Mouse (Mus musculus) layer of hippocampus, adult 11-12 months (tissue): ENCODE results near the gene Wdr59.
"Not testable (repeated sequence)": the region's sequence is repeated elsewhere in the genome, so short reads cannot be mapped to it uniquely, and the experiment has no call there.

Experiments
- DNase-seq: peaks from one replicate; pipeline ENCODE4 v3.0.0; 2022; ENCODE audit warnings: low spot score

Wdr59 gene

DNA sequence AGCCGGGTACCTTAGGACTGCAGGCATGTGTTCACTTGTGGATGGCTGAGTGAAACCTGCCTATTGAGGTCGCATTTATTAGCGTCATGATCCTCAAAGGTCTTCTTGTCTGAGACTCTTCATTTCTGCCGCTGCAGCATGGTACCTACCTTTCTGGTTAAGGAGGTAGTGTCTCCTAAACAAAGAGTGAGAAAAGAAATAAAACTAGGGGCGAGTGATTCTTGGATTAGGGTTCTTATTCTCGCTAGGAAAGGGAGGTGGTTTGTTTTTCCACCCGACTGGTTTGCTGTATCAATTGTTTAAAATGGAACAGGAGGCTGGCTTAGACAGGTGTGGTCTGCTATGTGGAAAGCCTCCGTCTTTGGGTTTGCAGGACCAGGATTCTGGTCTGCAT lies 15.9 kb upstream of the Wdr59 start:
- no peak for DNase-seq

DNA sequence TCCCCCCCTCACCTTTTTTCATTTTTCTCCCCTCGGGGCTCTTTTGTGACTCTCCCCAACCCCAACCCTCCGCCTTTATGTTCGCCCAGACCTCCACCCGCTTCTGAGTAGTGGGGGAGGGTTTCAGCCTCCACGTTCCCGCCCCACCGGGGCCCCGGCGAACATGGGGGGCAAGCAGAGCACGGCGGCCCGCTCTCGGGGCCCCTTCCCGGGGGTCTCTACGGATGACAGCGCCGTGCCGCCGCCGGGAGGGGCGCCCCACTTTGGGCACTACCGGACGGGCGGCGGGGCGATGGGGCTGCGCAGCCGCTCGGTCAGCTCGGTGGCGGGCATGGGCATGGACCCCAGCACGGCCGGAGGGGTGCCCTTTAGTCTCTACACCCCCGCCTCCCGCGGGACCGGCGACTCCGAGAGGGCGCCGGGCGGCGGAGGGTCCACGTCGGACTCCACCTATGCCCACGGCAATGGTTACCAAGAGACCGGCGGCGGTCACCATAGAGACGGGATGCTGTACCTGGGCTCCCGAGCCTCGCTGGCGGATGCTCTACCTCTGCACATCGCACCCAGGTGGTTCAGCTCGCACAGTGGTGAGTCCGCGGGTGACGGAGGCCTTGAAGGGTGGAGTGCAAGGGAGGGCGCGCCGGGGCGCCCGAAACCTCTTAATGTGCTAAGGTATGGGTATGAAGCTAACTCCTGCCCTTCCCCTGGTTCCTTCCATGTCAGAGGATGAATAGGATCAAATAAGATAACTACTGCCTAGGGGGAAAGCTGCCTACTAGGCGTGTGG lies 15.3 kb upstream of the Wdr59 start:
- DNase-seq: peak; percentile 50

DNA sequence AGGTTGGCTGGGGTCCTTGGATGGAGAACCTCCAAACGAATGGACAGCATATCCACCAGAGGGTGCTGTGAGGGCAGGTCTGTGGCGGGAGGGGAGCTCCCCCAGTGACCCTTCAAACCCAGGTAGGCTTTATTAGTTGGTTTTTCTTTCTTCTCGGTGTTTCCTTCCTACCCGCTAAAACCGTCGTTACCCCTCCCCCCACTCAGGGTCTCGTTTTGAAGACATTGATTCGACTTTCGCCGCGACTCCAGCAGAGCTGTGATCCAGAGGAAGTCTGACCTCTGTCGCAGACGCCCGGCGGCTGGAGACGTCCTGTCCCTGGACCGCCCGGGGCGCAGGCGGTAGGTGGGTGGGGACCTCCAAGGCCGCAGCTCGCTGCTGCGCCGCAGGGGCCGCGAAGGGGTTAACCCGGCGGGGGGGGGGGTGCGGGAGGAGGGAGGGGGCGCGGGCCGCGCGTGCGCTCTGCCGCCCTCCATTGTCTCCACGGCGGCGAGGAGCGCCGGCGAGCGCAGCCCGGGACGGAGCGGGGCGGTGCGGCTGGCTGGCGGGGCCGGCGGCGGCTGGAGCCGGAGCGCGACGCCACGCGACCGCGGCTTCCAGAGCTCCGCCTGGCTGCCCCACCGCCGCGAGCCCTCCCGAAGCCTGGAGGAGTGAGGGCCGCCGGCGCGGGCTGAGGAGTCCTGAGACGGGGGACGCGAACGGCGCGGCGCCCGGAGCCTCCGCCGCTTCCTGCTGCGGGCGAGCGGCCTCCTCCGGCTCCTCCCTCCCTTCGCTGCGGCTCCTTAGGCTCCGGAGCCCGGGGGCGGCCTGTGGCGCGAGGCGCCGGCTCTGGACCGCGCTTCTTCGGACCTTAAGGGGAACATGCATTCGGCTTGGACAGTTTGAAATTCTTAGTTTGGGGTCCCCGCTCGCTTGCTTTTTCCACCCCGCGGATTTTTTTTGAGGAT lies 14.4 kb upstream of the Wdr59 start, which contains the start of gene Znrf1:
Znrf1 (plus strand) TSS at position 67 of the 947 bp plus-strand sequence.
- peak; percentile 61 for DNase-seq

DNA sequence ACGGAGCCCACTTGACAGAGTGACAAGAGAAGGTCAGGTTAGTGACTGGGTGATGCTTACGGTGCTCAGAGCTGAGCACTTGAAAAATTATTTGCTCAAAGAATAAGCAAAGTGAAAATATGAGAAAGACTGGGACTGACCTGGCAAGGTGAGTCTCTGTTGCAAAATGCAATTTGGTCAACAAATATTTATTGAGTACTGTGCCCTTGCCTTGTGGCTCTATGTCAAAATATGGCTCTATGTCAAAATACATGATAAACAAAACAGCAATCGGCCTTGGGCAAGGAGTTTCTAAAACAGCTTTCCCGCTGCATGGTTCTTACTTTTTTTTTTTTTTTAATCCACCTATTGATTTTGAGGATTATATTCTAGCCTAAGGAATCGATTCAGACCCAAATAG lies 13.6 kb upstream of the Wdr59 start:
- no peak for DNase-seq

- no peak for DNase-seq
Measured at GRCm38 (mm10) chr8:111533503-111533902, 11.6 kb upstream of the Wdr59 start.

DNA sequence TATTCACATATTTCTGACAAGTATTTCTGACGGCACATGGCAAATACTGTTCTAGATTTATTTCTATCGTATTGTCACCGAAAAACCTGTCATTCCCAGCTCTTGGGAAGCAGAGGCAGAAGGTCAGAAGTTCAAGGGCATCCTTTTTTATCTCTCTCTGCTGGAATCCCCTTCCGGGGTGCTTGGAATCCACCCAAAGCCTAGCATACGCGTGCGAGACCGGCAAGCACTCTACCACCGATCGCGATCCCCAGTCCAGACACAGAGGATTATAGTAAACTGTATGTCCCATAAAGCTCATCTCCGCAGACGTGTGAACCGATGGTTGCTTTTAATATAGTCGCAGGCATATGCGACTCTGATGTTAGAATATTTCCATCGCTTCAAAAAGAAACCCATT lies 9.7 kb upstream of the Wdr59 start:
- DNase-seq: no peak

DNA sequence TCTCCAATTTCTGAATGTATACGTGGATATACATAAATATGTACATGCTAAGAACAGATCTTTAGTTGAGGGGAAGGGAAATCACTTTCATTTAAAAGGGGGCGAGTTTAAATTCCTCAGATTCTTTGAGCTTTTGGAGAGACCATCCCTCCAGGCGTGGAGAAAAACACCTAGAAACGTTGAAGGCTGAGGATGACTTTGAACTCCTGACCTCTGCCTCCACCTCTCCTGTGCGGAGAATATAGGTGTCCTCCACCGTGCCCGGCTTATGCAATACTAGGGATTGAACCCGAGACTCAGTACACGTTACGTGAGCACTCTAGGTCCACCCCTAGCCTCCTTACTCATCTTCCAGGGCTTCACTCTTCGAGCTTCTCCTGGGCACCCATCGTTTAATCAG lies 9.3 kb upstream of the Wdr59 start:
- no peak for DNase-seq

DNA sequence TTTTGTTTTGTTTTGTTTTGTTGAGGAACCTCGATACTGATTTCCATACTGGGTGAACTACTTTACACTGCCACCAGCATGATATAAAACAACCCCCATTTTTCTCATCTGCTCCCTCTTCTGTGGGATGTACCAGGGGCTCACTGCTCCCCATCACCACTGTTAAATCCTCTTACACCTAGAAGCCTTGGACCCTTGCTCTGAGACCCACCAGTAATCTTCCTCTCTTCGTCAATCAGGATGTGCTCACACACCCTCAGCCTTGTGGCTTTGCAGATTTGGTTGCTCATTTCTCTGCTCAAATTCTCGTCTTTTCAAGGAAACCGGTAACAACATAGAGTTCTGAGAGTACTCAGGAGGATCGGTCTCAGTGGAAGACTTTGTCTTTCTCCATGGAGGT lies 6.2 kb upstream of the Wdr59 start:
- DNase-seq: no peak

DNA sequence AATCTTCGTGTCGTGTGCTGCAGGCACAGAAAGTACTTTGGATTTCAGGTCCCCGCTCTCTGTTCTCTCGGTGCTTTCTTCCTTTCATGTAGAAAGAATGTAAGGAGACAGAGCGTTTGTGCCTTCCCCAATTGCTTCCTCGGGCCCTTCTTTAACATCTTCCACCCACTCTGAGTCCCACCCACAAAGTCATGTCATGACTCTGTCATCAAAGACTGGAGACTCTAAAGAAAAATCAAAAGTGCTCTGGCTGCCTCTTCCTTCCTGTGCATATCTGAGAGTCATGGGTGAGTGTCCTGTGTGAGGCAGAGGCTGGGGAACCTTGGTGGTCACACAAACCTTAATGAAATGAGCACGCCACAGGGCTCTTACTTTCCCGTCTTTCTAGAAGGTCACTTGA lies 5.3 kb upstream of the Wdr59 start:
- no peak for DNase-seq

- no peak for DNase-seq
Measured at GRCm38 (mm10) chr8:111526403-111527024, 4.6 kb upstream of the Wdr59 start.

- no peak for DNase-seq
Measured at GRCm38 (mm10) chr8:111517466-111517865, 4.4 kb downstream of the Wdr59 start.

GRCm38 (mm10) chr8:111516451-111517035 lies 5.3 kb downstream of the Wdr59 start:
- no peak for DNase-seq

GRCm38 (mm10) chr8:111513446-111513845 lies 8.4 kb downstream of the Wdr59 start:
- DNase-seq: no peak

- no peak for DNase-seq
Measured at GRCm38 (mm10) chr8:111512941-111513340, 9.0 kb downstream of the Wdr59 start.

DNA sequence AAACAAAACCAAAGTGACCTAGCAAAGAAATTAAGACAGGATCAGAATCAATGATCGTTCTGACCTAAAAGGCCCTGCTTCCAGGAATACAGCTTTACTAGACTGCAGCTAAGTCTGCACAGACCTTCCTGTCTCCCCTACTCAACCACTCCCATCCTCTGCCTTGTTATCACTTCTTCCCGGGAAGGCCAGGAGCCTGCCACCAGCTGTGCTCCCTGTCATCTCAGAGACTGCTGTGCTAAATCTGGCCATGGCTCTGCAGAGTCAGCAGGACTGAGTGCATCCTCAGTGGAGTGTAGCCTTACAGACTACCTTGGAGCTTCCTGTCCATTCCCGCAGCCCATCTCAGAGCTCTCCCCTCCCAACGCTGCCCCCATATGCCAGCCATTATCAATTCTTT lies 11.5 kb downstream of the Wdr59 start:
- no peak for DNase-seq

DNA sequence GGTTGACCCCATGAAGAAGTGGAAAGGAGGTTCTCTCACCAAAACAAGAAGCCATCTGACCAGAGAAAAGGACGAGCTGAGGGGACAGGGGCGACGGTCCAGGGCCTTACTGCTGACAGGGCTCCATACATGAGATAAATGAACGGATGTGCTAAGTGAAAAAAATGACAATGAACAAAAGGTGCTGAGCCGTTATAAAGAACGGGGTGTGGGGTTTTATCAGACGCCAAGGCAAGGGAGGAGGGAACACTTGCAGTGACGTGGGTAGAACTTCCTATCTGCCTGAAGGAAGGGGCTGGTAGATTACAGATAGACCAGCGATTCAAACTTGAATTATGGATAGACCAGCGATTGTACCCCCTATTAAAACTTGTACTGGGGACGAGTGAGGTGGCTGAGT lies 12.6 kb downstream of the Wdr59 start:
- no peak for DNase-seq

- no peak for DNase-seq
Measured at GRCm38 (mm10) chr8:111508566-111508965, 13.3 kb downstream of the Wdr59 start.

DNA sequence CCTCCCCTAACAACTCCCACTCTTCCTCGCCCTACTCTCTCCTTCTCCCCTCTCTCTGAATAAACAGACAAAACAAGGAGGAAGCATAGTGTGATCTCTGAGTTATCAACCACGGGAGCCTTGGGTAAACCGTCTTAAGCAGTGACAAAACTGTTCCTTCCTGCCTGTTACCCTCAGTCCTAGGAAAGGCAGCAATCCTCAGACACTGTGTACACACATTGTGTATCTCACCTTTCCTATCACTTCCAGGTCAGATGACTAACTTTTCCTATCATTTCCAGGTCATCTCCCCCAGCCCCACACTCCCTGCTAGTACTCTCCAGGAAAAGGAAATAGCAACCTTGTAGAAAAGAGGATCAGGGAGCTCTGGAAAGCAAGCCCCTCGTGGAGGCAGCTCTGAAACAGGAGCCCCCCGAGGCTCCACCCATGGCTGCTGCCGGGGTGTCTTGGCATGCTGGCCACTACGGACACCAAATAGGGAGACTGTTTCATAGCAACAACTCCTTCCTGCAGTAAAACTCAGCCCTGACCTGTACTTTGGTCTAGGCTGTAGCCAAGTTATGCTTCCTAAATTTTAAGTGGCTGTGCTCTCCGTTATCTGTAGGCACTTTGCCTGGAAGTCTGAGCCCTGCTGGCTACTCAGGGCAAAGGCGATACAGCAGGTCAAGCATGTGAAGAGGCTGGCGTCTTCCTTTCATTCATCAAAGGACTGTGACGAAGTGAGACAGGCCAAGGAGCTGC lies 20.0 kb downstream of the Wdr59 start:
- no peak for DNase-seq

- not testable (repeated sequence) for DNase-seq
Measured at GRCm38 (mm10) chr8:111498249-111498648, 23.6 kb downstream of the Wdr59 start.

- DNase-seq: no peak
Measured at GRCm38 (mm10) chr8:111496326-111496725, 25.6 kb downstream of the Wdr59 start.

- DNase-seq: no peak
Measured at GRCm38 (mm10) chr8:111493176-111493575, 28.7 kb downstream of the Wdr59 start.

- DNase-seq: no peak
Measured at GRCm38 (mm10) chr8:111492508-111492907, 29.4 kb downstream of the Wdr59 start.
